Mouse (Mus musculus) spleen, adult 2 months (tissue): Measurements from ENCODE around the gene Arhgef12. TPM values are rescaled to one million over a fixed set of nuclear protein-coding genes. Genes with fewer than 3 reads are reported as not detected.

Source experiments
- DNase-seq, 2 experiments: peaks; one replicate each; pipeline versions ENCODE4 v3.0.0 to v3.0.0-alpha.2; 2012 to 2021; ENCODE audit warnings: low spot score in 2 of 2, low read depth in 1 of 2
- H3K27ac ChIP-seq: fragments of 200-500 bp; 2 replicates; pipeline ENCODE4 v1.5.1; 2012; ENCODE audit warnings: low read length, inconsistent platforms; ENCODE audit not compliant: insufficient read depth
- H3K27me3 ChIP-seq: fragments of 200-500 bp; 2 replicates; pipeline ENCODE4 v1.6.1; 2012; ENCODE audit warnings: mild to moderate bottlenecking, moderate library complexity, low read length, inconsistent platforms; ENCODE audit not compliant: control insufficient read depth, insufficient read depth
- H3K36me3 ChIP-seq: fragments of 200-500 bp; 2 replicates; pipeline ENCODE4 v1.6.1; 2012; ENCODE audit warnings: mild to moderate bottlenecking, low read length, inconsistent platforms; ENCODE audit not compliant: control insufficient read depth, insufficient read depth
- H3K4me1 ChIP-seq: fragments of 200-500 bp; 2 replicates; pipeline ENCODE4 v1.6.1; 2011; ENCODE audit warnings: inconsistent platforms; ENCODE audit not compliant: control insufficient read depth, insufficient read depth, insufficient read length
- H3K4me3 ChIP-seq: fragments of 200-500 bp; 2 replicates; pipeline ENCODE4 v1.5.1; 2011; ENCODE audit warnings: mild to moderate bottlenecking, inconsistent platforms; ENCODE audit not compliant: insufficient read depth, insufficient read length; ENCODE audit errors: extremely low read depth
- CTCF ChIP-seq: fragments of 200-500 bp; IDR thresholded peaks from 2 replicates; pipeline ENCODE4 v1.5.1; 2011; ENCODE audit warnings: mild to moderate bottlenecking, inconsistent platforms; ENCODE audit not compliant: insufficient read depth, insufficient read length, insufficient replicate concordance; ENCODE audit errors: extremely low read depth
- POLR2A ChIP-seq: fragments of 200-500 bp; IDR thresholded peaks from 2 replicates; pipeline ENCODE4 v1.6.1; 2011; ENCODE audit warnings: low read depth, low read length, inconsistent platforms
- WGBS: fragments of 180-500 bp; shearing (Covaris S2); methylation state at CpG from one replicate; pipeline ENCODE4 v1.1.7; 2018; 5-methylcytosine and 5-hydroxymethylcytosine counted together
- polyA plus RNA-seq: library from polyadenylated mRNA; depleted of rRNA; stranded (reverse); fragments of >200 nt; gene quantifications from 2 replicates; pipeline ENCODE4 v1.2.3, GENCODE M21; 2012; rRNA removed

Gene Arhgef12
- polyA plus RNA-seq, result 7.1 and 9.0 TPM in 2 replicates

- no peaks in the 10 kb centered on the region for H3K36me3 ChIP-seq
- TF ChIP-seq POLR2A, result no peak
- TF ChIP-seq CTCF, result no peak
- DNase-seq, result no peak
- peak within 1 kb of the TSS; percentile 67 for H3K4me3 ChIP-seq
- H3K27me3 ChIP-seq, result peaks cover 7% of the 10 kb centered on the region
- peak within 1 kb of the TSS; percentile 64 for H3K27ac ChIP-seq
- H3K4me1 ChIP-seq, result no peaks in the 10 kb centered on the region; the same call in 1 of the 2 replicates
- 36% methylated on average over 10 of the region's 10 CpGs for WGBS
Observed at GRCm38 (mm10) chr9:43107187-43107517, at the start of gene Arhgef12. Gene Arhgef12 (minus strand): TSS chr9:43107239.

- H3K4me1 ChIP-seq, result no peaks in the 10 kb centered on the region
- DNase-seq, result no peak
- no peaks in the 10 kb centered on the region for H3K27me3 ChIP-seq
- no peaks in the 10 kb centered on the region for H3K36me3 ChIP-seq
- TF ChIP-seq POLR2A (no peak), CTCF (no peak)
- 13% methylated on average over 6 of the region's 6 CpGs for WGBS
- H3K4me3 ChIP-seq, result no peak overlapping the region
- no peak overlapping the region for H3K27ac ChIP-seq
Observed at GRCm38 (mm10) chr9:43155960-43156359, 48.9 kb upstream of the Arhgef12 start.

- no peak overlapping the region for H3K27ac ChIP-seq
- DNase-seq, result no peak
- H3K27me3 ChIP-seq, result no peaks in the 10 kb centered on the region
- 76% methylated on average over 6 of the region's 6 CpGs for WGBS
- TF ChIP-seq CTCF (no peak), POLR2A (no peak)
- no peak overlapping the region for H3K4me3 ChIP-seq
- H3K36me3 ChIP-seq, result no peaks in the 10 kb centered on the region
- no peaks in the 10 kb centered on the region for H3K4me1 ChIP-seq
Observed at GRCm38 (mm10) chr9:43151779-43152178, 44.7 kb upstream of the Arhgef12 start.

GRCm38 (mm10) chr9:43150957-43151356, 43.9 kb upstream of the Arhgef12 start:
- H3K27ac ChIP-seq, result no peak overlapping the region
- DNase-seq, result no peak
- no peaks in the 10 kb centered on the region for H3K4me1 ChIP-seq
- no peak for TF ChIP-seq CTCF
- no peak for TF ChIP-seq POLR2A
- no peaks in the 10 kb centered on the region for H3K36me3 ChIP-seq
- whole genome bisulfite sequencing, result 78% methylated on average over 9 of the region's 9 CpGs
- H3K4me3 ChIP-seq, result no peak overlapping the region
- no peaks in the 10 kb centered on the region for H3K27me3 ChIP-seq

- H3K27ac ChIP-seq, result no peak overlapping the region
- TF ChIP-seq POLR2A, result no peak
- TF ChIP-seq CTCF, result no peak
- no peak for DNase-seq
- H3K4me3 ChIP-seq, result no peak overlapping the region
- no peaks in the 10 kb centered on the region for H3K4me1 ChIP-seq
- H3K27me3 ChIP-seq, result no peaks in the 10 kb centered on the region
- H3K36me3 ChIP-seq, result no peaks in the 10 kb centered on the region
- WGBS, result 36% methylated on average over 10 of the region's 10 CpGs
Observed at GRCm38 (mm10) chr9:43150075-43150474, 43.0 kb upstream of the Arhgef12 start.

- no peak for DNase-seq
- no peak overlapping the region for H3K27ac ChIP-seq
- no peaks in the 10 kb centered on the region for H3K4me1 ChIP-seq
- no peak overlapping the region for H3K4me3 ChIP-seq
- no peaks in the 10 kb centered on the region for H3K27me3 ChIP-seq
- WGBS, result 71% methylated on average over 3 of the region's 3 CpGs
- no peaks in the 10 kb centered on the region for H3K36me3 ChIP-seq
- TF ChIP-seq CTCF (no peak), POLR2A (no peak)
Observed at GRCm38 (mm10) chr9:43149498-43149897, 42.5 kb upstream of the Arhgef12 start.

- DNase-seq, result no peak
- Histone ChIP-seq H3K27me3 (peaks cover 1% of the 10 kb centered on the region; the same call in 1 of the 2 replicates), H3K4me3 (no peak overlapping the region), H3K27ac (no peak overlapping the region), H3K36me3 (no peaks in the 10 kb centered on the region), H3K4me1 (no peaks in the 10 kb centered on the region)
- WGBS, result 80% methylated on average over 4 of the region's 4 CpGs
- TF ChIP-seq CTCF (no peak), POLR2A (no peak)
Observed at GRCm38 (mm10) chr9:43145196-43145595, 38.2 kb upstream of the Arhgef12 start.
